Mouse (Mus musculus): ENCODE results near the gene Nr3c2. TPM values are rescaled to one million over a fixed set of nuclear protein-coding genes. Genes with fewer than 3 reads are reported as not detected.

The Nr3c2 gene
- polyA plus RNA-seq, 1 experiment from 2014 or later: 0.58 TPM

- Histone ChIP-seq H3K4me2 (ENCODE audit: low read depth, low read length) (no peak overlapping the region), H3K4me1 (ENCODE audit: control insufficient read depth, insufficient read depth, low read length) (no peaks in the 10 kb centered on the region), H3K27me3 (ENCODE audit: control insufficient read depth, insufficient read depth, low read length) (no peaks in the 10 kb centered on the region), H3K9ac (replicated peaks; ENCODE audit: low read length) (no peak overlapping the region), H3K9me3 (replicated peaks; ENCODE audit: control insufficient read depth, low read length) (no peaks in the 10 kb centered on the region), H3K4me3 (ENCODE audit: low read depth, low read length) (no peak overlapping the region), H3K27ac (replicated peaks; ENCODE audit: low read depth, low read length) (no peak overlapping the region), H3K36me3 (replicated peaks; ENCODE audit: control insufficient read depth, insufficient read depth, low read depth, low read length) (no peaks in the 10 kb centered on the region)
- DNase-seq (ENCODE audit: low spot score) (no peak), ATAC-seq (replicated peaks; ENCODE audit: insufficient number of reproducible peaks, low FRiP score, low TSS enrichment, low read depth) (no peak)
- WGBS: 85% methylated on average over 4 of the region's 4 CpGs
Observed at GRCm38 (mm10) chr8:77169757-77170438, 270.7 kb downstream of the Nr3c2 start.

GRCm38 (mm10) chr8:77170439-77170759 lies 271.2 kb downstream of the Nr3c2 start:
- Histone ChIP-seq H3K4me3 (ENCODE audit: low read depth, low read length) (no peak overlapping the region), H3K27me3 (ENCODE audit: control insufficient read depth, insufficient read depth, low read length) (no peaks in the 10 kb centered on the region), H3K4me1 (ENCODE audit: control insufficient read depth, insufficient read depth, low read length) (no peaks in the 10 kb centered on the region), H3K9me3 (replicated peaks; ENCODE audit: control insufficient read depth, low read length) (no peaks in the 10 kb centered on the region), H3K36me3 (replicated peaks; ENCODE audit: control insufficient read depth, insufficient read depth, low read depth, low read length) (no peaks in the 10 kb centered on the region), H3K27ac (replicated peaks; ENCODE audit: low read depth, low read length) (no peak overlapping the region), H3K4me2 (ENCODE audit: low read depth, low read length) (no peak overlapping the region), H3K9ac (replicated peaks; ENCODE audit: low read length) (no peak overlapping the region)
- WGBS: 88% methylated on average over 4 of the region's 4 CpGs
- DNase-seq (ENCODE audit: low spot score): no peak
- no peak for ATAC-seq (replicated peaks; ENCODE audit: insufficient number of reproducible peaks, low FRiP score, low TSS enrichment, low read depth)

GRCm38 (mm10) chr8:77173075-77173657 lies 273.9 kb downstream of the Nr3c2 start:
- no peak for ATAC-seq (replicated peaks; ENCODE audit: insufficient number of reproducible peaks, low FRiP score, low TSS enrichment, low read depth)
- no peak overlapping the region for H3K27ac ChIP-seq (replicated peaks; ENCODE audit: low read depth, low read length)

GRCm38 (mm10) chr8:77173736-77174135 lies 274.5 kb downstream of the Nr3c2 start:
- WGBS: 22% methylated on average over 3 of the region's 3 CpGs
- H3K9me3 ChIP-seq (replicated peaks; ENCODE audit: control insufficient read depth, low read length): no peaks in the 10 kb centered on the region
- no peak overlapping the region for H3K4me2 ChIP-seq (ENCODE audit: low read depth, low read length)
- ATAC-seq (replicated peaks; ENCODE audit: insufficient number of reproducible peaks, low FRiP score, low TSS enrichment, low read depth): no peak
- no peaks in the 10 kb centered on the region for H3K4me1 ChIP-seq (ENCODE audit: control insufficient read depth, insufficient read depth, low read length)
- no peak overlapping the region for H3K27ac ChIP-seq (replicated peaks; ENCODE audit: low read depth, low read length)
- H3K36me3 ChIP-seq (replicated peaks; ENCODE audit: control insufficient read depth, insufficient read depth, low read depth, low read length): no peaks in the 10 kb centered on the region
- H3K9ac ChIP-seq (replicated peaks; ENCODE audit: low read length): no peak overlapping the region
- no peak for DNase-seq (ENCODE audit: low spot score)
- H3K27me3 ChIP-seq (ENCODE audit: control insufficient read depth, insufficient read depth, low read length): no peaks in the 10 kb centered on the region
- H3K4me3 ChIP-seq (ENCODE audit: low read depth, low read length): no peak overlapping the region

More at GRCm38 (mm10) chr8:77173075-77173657, 273.9 kb downstream of the Nr3c2 start:
- no peaks in the 10 kb centered on the region for H3K36me3 ChIP-seq (replicated peaks; ENCODE audit: control insufficient read depth, insufficient read depth, low read depth, low read length)
- no peak for DNase-seq (ENCODE audit: low spot score)
- no peak overlapping the region for H3K4me3 ChIP-seq (ENCODE audit: low read depth, low read length)
- no peaks in the 10 kb centered on the region for H3K9me3 ChIP-seq (replicated peaks; ENCODE audit: control insufficient read depth, low read length)
- no peak overlapping the region for H3K9ac ChIP-seq (replicated peaks; ENCODE audit: low read length)
- no peak overlapping the region for H3K4me2 ChIP-seq (ENCODE audit: low read depth, low read length)
- WGBS: 55% methylated on average over 12 of the region's 12 CpGs
- H3K27me3 ChIP-seq (ENCODE audit: control insufficient read depth, insufficient read depth, low read length): no peaks in the 10 kb centered on the region
- no peaks in the 10 kb centered on the region for H3K4me1 ChIP-seq (ENCODE audit: control insufficient read depth, insufficient read depth, low read length)

GRCm38 (mm10) chr8:77175471-77175870 lies 276.2 kb downstream of the Nr3c2 start:
- ATAC-seq (replicated peaks; ENCODE audit: insufficient number of reproducible peaks, low FRiP score, low TSS enrichment, low read depth): no peak
- Histone ChIP-seq H3K4me2 (ENCODE audit: low read depth, low read length) (no peak overlapping the region), H3K27me3 (ENCODE audit: control insufficient read depth, insufficient read depth, low read length) (no peaks in the 10 kb centered on the region), H3K9me3 (replicated peaks; ENCODE audit: control insufficient read depth, low read length) (no peaks in the 10 kb centered on the region), H3K4me1 (ENCODE audit: control insufficient read depth, insufficient read depth, low read length) (no peaks in the 10 kb centered on the region), H3K9ac (replicated peaks; ENCODE audit: low read length) (no peak overlapping the region), H3K27ac (replicated peaks; ENCODE audit: low read depth, low read length) (no peak overlapping the region), H3K4me3 (ENCODE audit: low read depth, low read length) (no peak overlapping the region), H3K36me3 (replicated peaks; ENCODE audit: control insufficient read depth, insufficient read depth, low read depth, low read length) (no peaks in the 10 kb centered on the region)
- WGBS: 87% methylated on average over 4 of the region's 4 CpGs
- DNase-seq (ENCODE audit: low spot score): no peak

GRCm38 (mm10) chr8:77176343-77176742 lies 277.1 kb downstream of the Nr3c2 start:
- no peaks in the 10 kb centered on the region for H3K27me3 ChIP-seq (ENCODE audit: control insufficient read depth, insufficient read depth, low read length)
- H3K4me2 ChIP-seq (ENCODE audit: low read depth, low read length): no peak overlapping the region
- H3K36me3 ChIP-seq (replicated peaks; ENCODE audit: control insufficient read depth, insufficient read depth, low read depth, low read length): no peaks in the 10 kb centered on the region
- no peak overlapping the region for H3K27ac ChIP-seq (replicated peaks; ENCODE audit: low read depth, low read length)
- no peaks in the 10 kb centered on the region for H3K9me3 ChIP-seq (replicated peaks; ENCODE audit: control insufficient read depth, low read length)
- no peak for ATAC-seq (replicated peaks; ENCODE audit: insufficient number of reproducible peaks, low FRiP score, low TSS enrichment, low read depth)
- WGBS: 61% methylated on average over 4 of the region's 4 CpGs
- no peak overlapping the region for H3K9ac ChIP-seq (replicated peaks; ENCODE audit: low read length)
- H3K4me3 ChIP-seq (ENCODE audit: low read depth, low read length): no peak overlapping the region
- H3K4me1 ChIP-seq (ENCODE audit: control insufficient read depth, insufficient read depth, low read length): no peaks in the 10 kb centered on the region
- DNase-seq (ENCODE audit: low spot score): no peak

GRCm38 (mm10) chr8:77185816-77186215 lies 286.6 kb downstream of the Nr3c2 start:
- WGBS: 91% methylated on average over 28 of the region's 28 CpGs
- no peak overlapping the region for H3K4me3 ChIP-seq (ENCODE audit: low read depth, low read length)
- H3K36me3 ChIP-seq (replicated peaks; ENCODE audit: control insufficient read depth, insufficient read depth, low read depth, low read length): no peaks in the 10 kb centered on the region
- H3K27ac ChIP-seq (replicated peaks; ENCODE audit: low read depth, low read length): no peak overlapping the region
- no peaks in the 10 kb centered on the region for H3K4me1 ChIP-seq (ENCODE audit: control insufficient read depth, insufficient read depth, low read length)
- DNase-seq (ENCODE audit: low spot score) (no peak), ATAC-seq (replicated peaks; ENCODE audit: insufficient number of reproducible peaks, low FRiP score, low TSS enrichment, low read depth) (no peak)
- no peaks in the 10 kb centered on the region for H3K9me3 ChIP-seq (replicated peaks; ENCODE audit: control insufficient read depth, low read length)
- no peaks in the 10 kb centered on the region for H3K27me3 ChIP-seq (ENCODE audit: control insufficient read depth, insufficient read depth, low read length)
- no peak overlapping the region for H3K4me2 ChIP-seq (ENCODE audit: low read depth, low read length)
- no peak overlapping the region for H3K9ac ChIP-seq (replicated peaks; ENCODE audit: low read length)

- WGBS: 79% methylated on average over 9 of the region's 9 CpGs
- no peak overlapping the region for H3K9ac ChIP-seq (replicated peaks; ENCODE audit: low read length)
- H3K4me1 ChIP-seq (ENCODE audit: control insufficient read depth, insufficient read depth, low read length): no peaks in the 10 kb centered on the region
- no peaks in the 10 kb centered on the region for H3K36me3 ChIP-seq (replicated peaks; ENCODE audit: control insufficient read depth, insufficient read depth, low read depth, low read length)
- H3K4me2 ChIP-seq (ENCODE audit: low read depth, low read length): no peak overlapping the region
- no peaks in the 10 kb centered on the region for H3K27me3 ChIP-seq (ENCODE audit: control insufficient read depth, insufficient read depth, low read length)
- H3K9me3 ChIP-seq (replicated peaks; ENCODE audit: control insufficient read depth, low read length): no peaks in the 10 kb centered on the region
- no peak overlapping the region for H3K27ac ChIP-seq (replicated peaks; ENCODE audit: low read depth, low read length)
- ATAC-seq (replicated peaks; ENCODE audit: insufficient number of reproducible peaks, low FRiP score, low TSS enrichment, low read depth) (no peak), DNase-seq (ENCODE audit: low spot score) (no peak)
- H3K4me3 ChIP-seq (ENCODE audit: low read depth, low read length): no peak overlapping the region
Observed at GRCm38 (mm10) chr8:77186914-77187536, 287.8 kb downstream of the Nr3c2 start.
